Mouse (Mus musculus) retina, postnatal 7 days (tissue): ENCODE data around the gene E2f2.

ENCODE experiments used
- DNase-seq: peaks from one replicate; pipeline ENCODE4 v3.0.0-alpha.2; 2012; ENCODE audit warnings: low read depth, low spot score

Gene E2f2

DNA sequence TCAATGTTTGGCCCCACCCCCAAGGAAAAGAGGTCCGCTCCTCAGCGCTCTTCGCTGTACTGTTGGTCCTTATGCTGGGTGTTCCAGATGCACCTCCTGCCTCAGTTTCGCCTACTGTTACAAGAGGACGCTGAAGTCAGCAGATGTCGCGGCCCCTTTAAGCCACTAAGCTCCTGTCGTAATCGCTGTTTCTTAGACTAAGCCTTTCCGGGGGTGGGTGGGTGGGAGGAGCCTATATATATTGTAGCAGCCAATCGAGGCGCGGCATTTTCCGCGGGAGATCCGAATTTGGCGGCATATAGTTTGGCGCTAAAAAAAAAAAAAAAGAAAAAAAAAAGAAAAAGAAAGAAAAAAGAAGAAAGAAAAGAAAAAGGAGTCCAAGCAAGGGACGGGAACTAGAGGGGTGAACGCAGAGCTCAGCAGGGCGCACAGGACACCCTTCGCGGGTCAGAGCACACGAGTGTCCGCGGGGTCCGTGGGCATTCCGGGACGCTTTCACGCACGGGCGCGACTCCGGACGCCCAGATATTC, at the start of gene E2f2:
TSS of gene E2f2 (plus strand) at position 384 of the 531 bp plus-strand sequence.
- DNase-seq = peak; percentile 65

DNA sequence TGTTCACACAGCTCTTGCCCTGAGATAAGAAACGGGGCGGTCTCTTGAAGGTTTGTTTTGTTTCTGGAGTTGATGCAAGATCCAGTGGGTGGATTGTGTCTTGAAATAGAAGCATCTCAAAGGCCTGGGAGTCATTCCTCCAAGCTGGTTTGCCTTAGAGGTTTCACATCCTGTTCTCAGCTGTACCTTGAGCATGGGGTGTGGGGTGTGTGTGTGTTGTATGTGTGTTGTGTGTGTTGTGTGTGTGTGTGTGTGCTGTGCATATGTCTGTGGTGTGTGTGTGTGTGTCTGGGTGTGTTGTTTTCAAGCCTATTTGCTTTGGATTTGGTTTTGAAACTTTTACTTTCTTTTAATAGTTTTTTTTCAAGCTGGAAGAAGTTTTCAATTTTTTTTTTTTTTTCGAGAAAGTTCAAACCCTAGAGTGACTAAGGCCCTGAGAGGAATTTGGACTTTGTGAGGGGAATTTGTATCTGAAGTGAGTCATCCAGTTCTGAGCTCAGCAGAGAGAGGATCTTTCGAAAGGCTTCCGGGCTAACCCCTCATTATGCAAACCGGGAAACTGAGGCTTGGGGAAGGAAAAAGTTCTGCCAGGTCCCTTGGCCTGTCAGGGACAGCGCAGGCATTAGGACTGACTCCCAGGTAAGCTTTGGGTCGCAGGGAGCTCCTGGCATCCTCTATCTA, 48.9 kb upstream of the E2f2 start:
- DNase-seq = no peak

DNA sequence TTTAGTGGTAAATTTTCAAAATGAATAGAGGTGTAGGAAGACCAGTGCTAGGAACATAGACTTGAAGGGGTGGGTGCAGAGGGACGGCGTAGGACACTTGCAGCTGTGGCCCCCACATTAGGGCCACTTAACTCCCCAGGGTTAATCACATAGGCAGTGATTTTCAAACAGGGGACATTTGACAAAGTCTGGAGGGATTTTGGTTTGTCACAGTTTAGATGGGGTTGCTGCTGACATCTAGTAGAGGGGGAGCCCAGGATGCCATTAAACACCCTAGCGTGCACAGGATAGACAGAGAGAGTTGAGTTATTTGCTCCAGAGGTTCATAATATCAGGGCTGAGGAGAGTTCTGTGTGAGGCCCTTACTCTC, 48.4 kb upstream of the E2f2 start:
- no peak for DNase-seq

DNA sequence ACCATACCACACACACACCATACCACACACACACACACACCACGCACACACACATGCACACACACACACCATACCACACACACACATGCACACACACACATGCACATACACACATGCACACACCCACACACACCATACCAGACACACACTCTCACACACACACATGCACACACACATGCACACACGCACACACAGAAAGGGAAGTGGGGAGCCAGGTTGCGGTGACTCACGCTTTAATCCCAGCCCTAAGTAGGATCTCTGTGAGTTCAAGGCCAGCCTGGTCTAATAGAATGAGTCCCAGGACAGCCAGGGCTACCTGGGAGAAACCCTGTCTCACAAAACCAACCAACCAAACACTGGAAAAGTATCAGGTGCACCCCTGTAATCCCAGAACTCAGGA, 47.6 kb upstream of the E2f2 start:
- no peak for DNase-seq

DNA sequence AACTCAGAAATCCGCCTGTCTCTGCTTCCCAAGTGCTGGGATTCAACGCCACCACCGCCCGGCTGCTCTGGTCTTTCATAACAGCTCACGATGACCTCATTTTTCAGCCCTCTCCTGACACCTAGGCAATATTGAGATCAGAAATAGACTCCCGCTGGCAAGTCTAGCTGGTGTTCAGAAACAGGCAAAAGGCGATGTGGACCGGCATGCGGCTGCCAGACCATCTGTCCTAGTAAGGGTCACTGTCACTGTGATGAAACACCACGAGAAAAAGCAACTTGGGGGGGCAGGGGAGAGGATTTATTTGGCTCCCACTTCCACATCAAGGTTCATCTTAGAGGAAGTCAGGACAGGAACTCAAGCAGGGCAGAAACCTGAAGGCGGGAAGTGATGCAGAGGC, 46.7 kb upstream of the E2f2 start:
- no peak for DNase-seq

DNA sequence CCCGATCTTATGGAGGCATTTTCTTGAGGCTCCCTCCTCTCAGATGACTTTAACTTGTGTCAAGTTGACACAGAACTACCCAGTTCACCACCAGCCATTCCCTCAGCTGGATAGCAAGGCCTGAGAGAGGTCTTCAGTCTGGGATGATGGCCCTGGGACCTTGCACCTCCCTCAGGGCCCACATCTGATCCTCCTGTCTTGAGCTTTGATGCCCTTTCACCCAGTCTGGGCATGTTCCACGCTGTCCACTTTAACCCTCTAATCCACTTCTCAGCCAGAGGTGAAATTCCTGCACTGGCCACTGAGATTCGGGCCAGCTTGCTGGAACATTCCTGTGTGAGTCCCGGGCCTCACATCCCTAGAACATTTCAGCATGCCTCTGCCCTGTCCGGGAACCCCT, 46.2 kb upstream of the E2f2 start:
- DNase-seq = no peak

DNA sequence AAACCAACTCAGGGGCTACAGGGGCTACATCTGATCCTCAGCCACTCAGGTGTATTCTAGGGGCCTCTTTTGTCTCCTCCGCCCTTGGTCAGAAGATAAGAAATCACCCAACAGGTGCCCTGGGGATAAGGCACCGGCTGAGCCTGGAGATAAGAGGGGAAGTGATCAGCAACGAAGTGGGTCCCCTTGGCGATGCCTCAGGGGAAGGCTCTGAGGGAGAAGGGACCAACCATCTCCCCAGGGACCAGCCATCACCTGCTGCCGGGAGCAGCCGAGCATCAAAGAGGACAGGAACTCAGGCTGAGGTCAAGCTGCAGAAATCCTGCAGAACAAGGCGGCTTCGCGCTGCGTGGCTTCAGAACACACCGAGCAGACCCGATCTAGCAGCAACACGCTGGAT, 44.5 kb upstream of the E2f2 start:
- no peak for DNase-seq

DNA sequence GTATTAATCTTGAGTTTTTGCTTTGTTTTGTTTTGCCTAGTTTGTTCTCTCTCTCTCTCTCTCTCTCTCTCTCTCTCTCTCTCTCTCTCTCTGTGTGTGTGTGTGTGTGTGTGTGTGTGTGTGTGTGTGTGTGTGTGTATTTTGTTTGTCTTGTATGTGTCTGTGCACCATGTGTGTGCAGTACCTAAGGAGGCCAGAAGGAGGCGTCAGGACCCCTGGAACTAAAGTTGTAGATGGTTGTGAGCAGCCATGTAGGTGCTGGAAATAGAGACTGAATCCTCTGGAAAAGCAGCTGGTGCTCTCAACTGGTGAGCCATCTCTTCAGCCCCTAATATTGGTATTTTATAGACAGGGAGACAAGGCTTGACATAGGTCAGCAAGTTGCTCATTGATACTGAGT, 42.4 kb upstream of the E2f2 start:
- DNase-seq = no peak

DNA sequence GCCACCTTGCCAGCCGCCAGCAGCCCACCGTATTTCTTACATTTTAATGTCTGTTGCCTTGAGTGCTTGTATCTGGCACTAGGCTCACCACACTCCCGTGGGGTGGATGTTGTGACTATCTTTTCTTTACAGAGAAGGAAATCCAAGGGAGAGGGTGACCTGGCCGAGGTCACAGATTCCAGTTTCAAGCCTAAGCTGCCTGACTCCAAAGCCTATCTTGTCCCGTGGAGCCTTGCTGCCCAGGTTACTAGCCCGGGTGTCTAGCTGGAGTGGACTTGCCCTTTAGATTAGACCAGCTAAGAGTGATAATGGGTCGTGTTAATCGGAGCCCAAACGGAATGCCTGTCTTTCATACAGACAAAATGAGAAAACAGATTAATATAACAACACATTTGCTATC, 38.4 kb upstream of the E2f2 start:
- DNase-seq = no peak

DNA sequence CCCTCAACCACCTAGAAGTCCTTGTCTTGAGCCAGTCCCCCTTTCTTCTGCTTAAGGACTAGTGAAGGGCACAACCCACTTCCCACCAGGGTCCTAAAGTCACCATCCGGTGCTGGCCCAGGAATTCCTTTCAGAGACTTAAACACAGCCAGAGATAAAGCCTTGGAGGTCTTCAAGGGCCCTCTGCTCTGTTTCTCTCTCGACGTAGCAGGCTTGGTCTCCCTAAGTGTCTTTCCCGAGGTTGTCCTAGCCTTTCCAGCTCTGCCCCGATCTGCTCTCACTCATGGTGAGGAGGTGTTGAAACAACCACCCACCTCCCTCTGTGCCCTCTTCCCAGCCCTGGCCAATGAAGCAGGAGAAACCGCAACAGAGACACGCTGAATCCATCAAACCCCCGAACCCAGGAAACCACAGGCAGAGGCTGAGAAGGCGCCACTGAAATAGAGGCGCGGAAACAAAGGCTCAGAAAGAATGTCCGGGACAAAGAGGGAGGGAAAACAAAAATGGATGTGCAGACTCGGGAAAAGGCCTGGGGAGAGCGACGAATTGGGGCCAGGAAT, 37.7 kb upstream of the E2f2 start:
- no peak for DNase-seq

DNA sequence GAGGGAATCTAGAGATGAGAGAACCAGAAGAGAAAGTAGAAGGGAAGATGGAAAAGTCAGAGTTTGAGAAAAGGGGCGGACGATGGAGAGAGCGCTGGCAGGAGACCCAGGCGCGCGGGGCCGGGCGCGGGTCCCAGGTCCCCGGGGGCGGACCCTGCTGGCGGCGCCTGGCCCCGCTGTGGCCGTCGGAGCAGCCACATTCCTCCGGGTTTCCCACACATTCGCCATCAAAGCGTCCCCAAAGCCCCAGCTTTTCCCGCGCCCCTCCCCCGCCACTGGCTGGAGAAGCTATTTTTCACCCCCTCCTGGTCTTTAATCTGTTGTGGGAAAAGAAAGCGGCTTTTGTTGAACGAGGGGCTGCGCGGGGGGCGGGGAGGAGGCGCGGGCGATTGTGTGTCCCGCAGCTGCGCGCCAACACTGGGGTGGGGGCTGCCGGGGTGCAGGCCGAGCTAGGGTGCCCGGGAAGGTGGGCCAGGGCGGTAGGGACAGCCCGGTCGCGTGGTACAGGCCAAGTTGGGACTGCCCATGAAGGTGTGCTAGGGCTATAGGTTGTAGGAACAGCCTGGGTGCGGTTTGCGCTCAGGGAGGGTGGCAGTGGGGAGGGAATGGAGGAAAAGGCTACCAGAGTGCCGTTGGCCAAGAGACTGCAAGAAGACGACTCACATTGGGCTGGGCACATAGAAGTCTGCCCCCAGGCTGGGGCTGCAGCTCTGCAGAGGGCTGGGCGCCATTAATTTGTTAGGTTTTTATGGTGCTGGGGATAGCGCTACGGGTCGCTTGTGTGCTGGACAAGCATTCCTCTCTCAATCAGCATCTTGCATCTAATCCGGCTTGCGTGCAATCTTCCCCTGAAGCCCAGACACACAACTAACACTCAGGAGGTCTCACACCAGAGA, 37.0 kb upstream of the E2f2 start:
- DNase-seq = peak; percentile 59

DNA sequence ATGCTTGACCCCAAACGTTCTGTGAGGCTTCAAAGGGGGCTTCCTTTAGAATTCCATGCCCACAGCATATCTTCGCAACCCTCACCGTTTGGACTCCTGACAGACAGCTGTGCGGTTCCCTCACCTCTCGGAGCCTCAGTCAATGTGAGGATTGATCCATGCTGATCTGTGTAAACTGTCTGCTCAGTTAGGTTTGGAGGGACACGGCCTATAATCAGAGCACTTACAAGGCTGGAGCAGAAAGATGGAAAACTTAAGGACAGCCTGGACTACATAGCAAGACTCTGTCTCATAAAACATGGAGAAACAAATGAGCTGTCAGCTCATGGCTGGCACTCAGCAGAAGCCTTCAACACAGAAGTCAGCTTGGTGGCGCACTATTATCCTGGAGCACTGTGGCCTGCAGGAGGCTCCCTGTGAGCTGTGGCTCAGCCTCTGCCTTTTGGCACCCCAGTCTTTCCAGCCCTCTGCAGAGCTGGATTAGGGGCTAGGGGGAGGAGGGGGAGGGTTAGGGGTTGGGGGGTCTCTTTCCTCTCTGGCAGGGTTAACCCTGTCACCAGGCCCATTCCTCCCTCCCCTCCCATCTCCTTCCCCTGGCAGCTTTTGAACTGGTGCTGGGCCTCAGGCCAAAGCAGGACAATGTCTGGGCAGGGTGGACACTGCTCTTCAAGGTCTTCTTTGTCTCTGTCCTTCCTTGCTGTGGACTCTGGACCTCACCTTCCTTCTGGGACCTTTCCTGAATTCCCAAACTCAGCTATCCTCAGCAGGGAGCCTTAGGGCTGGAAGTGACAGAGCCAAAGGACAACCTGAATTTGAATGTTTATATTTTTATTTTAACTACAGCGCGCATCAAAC, 36.1 kb upstream of the E2f2 start:
- no peak for DNase-seq

DNA sequence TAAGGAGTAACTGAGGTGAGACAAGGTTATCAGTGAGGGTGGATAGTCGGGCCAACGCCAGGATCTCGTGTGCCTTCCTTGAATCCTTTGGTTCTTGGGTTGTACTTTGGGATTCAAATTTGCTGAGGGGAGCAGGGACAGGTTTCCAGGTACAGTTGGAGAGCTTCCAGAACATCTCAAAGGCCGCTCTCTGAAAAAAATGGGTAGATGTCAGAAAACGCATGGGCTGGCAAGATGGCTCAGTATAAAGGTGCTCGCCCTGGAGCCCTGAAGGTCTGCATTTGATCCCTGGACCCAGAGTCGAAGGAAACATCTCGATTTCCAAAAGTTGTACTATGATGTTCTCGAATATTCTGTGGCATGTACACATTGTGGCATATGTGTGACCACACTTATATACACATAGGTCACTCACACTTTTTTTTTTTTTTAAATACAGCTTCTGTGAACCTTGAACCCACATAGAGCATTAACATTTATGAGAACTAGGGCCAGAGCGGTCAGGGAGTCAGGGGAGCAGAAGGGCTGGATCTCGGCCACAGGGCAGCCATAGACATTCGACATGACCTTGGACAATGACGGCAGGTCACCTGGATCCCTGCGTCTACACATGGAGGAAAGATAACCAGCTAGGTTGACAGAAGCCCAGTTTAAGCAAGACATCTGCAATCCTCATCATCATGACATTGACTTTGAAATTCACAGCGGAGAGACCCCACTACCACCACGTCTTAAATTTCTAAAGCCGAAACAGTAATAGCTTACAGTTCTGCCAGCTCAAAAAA, 32.7 kb upstream of the E2f2 start:
- no peak for DNase-seq

DNA sequence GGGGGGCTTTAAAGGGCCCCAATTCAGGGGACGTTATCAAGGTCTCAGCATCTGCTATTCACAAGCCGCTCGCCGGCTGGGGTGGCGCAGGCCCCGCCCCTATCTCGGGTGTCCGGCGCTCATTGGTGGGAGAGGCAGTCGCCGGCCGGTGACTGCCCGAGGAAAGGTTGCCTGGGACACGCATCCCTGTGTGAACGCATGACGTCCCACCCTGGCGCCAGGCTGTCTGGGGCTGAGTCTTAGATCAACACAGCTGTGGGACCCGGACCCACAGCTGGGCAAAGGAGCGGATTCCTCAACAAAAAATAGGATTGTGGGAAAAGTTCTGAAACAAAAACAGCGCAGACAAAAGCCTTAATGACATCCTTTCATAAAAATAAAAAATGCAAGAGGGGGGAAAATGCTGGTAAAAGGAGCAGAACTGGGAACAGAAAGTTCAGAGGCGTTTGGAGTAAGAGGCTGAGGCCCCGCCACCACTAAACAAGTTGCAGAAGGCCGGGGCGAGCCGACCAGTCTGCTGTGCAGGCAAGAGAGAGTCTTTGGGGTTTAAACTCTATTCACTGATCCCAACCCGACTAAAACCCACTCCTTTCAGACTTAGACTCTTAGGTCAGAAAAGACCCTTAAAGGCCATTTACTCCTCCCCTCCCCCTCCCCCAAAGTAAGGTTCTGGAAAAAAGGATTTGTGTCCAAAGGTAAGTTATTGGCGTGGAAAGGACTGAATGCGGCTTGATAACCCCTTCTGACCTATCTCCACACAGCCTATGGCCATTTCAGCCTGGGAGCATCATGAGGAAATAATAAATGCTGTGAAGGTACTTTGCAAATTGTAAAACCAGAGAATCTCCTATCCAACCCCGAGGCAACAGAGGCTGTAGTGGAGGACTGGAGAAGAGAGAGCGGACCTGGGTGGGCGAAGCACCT, 31.6 kb upstream of the E2f2 start:
- peak; percentile 71 for DNase-seq

DNA sequence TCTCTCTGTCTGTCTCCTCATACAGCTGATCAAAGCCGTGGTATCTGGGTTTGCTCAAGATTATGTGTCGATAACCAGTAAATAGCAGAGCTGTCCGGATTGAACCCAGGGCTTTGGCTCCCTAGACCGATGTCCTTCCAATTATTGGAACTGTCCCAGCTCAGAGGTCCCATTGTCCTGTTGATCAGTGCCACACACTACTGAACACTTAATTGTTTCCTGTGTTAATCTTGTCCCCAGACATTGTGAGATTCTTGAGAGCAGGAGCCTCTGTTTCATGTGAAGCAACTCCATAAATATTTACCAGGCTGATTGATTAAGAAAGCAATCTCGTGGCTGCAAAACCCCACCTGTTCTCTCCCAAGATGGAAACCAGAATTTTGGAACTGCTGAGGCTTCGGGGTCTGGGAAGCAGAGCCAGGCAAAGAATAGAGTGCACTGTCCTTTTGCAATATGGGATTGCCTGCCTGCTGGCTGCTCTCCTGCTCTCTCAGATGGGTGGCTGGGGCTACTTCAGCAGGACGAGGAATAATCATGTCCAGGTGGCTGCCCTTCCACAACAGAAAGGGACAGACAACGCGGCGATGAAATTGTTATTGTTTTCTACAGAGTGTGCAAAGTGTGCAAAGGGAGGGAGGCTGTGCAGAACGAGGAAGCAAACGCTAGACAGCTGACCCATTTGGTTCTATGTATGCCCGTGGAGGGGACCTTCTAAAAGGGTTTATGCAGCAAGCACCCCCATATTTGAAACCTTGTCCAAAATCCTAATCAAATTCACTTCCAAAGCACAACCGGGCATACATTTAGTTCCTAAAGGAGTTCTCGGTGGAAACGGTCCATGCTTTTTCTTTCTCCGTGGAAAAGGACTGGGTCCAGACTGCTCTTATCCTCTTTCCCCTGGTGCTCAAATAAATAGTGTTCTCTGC, 29.7 kb upstream of the E2f2 start:
- no peak for DNase-seq

DNA sequence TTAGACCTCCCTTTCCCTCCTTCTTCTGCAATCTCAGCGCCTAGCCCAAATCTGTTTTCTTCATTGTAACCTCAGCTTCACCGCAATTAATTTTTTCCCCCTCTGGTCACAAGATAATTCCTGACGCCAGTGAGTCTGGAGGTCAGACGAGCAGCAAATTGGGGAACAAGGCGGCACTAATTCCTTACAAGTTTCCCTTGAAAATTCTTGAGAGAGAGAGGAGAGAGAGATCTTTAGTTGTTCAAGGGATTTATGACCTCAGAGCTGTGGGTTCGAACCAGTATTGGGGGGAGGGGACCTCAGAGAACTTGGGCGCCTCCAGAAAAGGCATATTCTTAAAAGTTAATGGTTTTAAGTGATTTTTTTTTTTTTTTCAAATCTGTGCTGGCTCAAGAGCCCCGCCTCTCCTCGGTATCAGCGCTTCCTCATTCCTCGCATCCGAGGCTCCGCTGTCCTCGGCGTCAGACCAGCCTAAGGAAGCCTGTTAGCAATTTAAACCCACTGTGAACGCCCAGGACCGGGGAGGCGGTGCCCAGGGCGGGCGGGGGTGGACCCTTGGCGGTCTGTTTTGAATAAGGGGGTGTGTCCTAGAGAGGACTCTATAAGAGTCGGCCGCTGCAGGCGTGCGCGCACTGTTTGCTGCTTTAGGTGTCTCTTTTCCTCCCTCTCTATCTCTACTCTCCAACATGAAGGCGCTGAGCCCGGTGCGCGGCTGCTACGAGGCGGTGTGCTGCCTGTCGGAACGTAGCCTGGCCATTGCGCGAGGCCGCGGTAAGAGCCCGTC, 28.8 kb upstream of the E2f2 start, which contains the start of gene Id3:
TSS of gene Id3 (plus strand) at position 305 of the 784 bp plus-strand sequence.
- DNase-seq = peak; percentile 49

DNA sequence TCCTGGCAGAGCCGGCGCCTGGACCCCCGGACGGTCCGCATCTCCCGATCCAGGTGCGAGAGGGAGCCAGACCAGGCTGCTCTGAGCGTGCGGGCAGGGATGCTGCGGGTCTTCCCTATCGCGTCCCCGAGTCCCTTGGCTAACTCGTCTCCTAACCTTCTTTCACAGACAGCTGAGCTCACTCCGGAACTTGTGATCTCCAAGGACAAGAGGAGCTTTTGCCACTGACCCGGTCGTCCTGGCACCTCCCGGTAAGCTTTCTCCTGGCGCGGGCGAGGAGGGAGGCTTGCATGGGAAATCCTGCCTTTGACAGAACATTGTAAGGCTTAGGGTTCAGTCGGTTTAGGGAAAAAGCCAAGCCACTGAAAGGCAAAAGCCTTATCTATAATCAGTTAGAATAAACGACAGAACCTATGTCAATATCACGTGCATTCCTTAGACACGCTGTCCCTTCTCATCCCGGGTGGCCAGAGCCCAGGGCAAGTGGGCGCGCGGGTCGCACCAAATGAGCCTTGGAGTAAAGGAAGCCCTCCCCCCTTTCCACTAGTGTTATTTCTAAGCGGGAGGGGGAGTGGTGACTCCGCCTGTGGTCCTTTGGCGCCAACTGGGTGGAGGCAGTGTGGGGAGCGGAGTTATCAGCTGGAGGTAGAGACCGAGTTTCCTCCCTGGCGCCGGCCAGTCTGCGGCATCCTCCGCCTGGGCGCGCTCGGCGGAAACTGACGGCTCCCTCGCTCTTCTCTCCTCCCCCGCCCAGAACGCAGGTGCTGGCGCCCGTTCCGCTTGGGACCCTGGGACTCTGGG, 27.9 kb upstream of the E2f2 start:
- no peak for DNase-seq
